Mouse (Mus musculus) stomach, postnatal 0 days (tissue): ENCODE results near the gene Trpd52l3.
A peak's percentile ranks its signal among the peaks of the same experiment; 100 is the strongest.

Source experiments
- CTCF ChIP-seq: IDR thresholded peaks from 2 replicates; pipeline ENCODE4 v1.5.1; 2016; ENCODE audit warnings: antibody characterized with exemption, low read depth, mild to moderate bottlenecking, moderate library complexity
- EP300 ChIP-seq: optimal IDR thresholded peaks from 2 replicates; pipeline ENCODE3; 2016; ENCODE audit warnings: antibody characterized with exemption

- TF ChIP-seq EP300 (no peak), CTCF (peak; percentile 58)
Measured at GRCm38 (mm10) chr19:30045857-30046256, 42.3 kb downstream of the Trpd52l3 start.
